Mouse (Mus musculus) ES-Bruce4 (cell line): ENCODE data around the gene Tex261. TPM values are rescaled to one million over a fixed set of nuclear protein-coding genes. Genes with fewer than 3 reads are reported as not detected.

Experiments used
- H3K27ac ChIP-seq: 2 replicates; pipeline ENCODE4 v1.5.1; 2012; ENCODE audit warnings: low read length, inconsistent platforms; ENCODE audit not compliant: insufficient read depth
- H3K27me3 ChIP-seq: 2 replicates; pipeline ENCODE4 v1.6.1; 2012; ENCODE audit warnings: mild to moderate bottlenecking, low read length, inconsistent platforms; ENCODE audit not compliant: control insufficient read depth, poor library complexity, insufficient read depth, severe bottlenecking
- H3K36me3 ChIP-seq: 2 replicates; pipeline ENCODE4 v1.6.1; 2012; ENCODE audit warnings: inconsistent platforms, mild to moderate bottlenecking, low read length, moderate library complexity; ENCODE audit not compliant: control insufficient read depth, poor library complexity, insufficient read depth, severe bottlenecking
- H3K4me1 ChIP-seq: one replicate; pipeline ENCODE4 v1.8.1; 2011; ENCODE audit warnings: low read length; ENCODE audit not compliant: control insufficient read depth, insufficient read depth
- H3K4me3 ChIP-seq: 2 replicates; pipeline ENCODE4 v1.5.1; 2011; ENCODE audit warnings: low read depth, mild to moderate bottlenecking, low read length
- H3K9ac ChIP-seq: 2 replicates; pipeline ENCODE4 v1.6.1; 2012; ENCODE audit warnings: low read depth, mild to moderate bottlenecking, inconsistent platforms; ENCODE audit not compliant: poor library complexity, severe bottlenecking
- H3K9me3 ChIP-seq: replicated peaks from 2 replicates; pipeline ENCODE4 v1.6.1; 2012; ENCODE audit warnings: mild to moderate bottlenecking, low read length, inconsistent platforms; ENCODE audit not compliant: control insufficient read depth, poor library complexity, insufficient read depth, severe bottlenecking
- CTCF ChIP-seq: IDR thresholded peaks from one replicate; pipeline ENCODE4 v1.8.1; 2011; ENCODE audit warnings: low read depth, low read length
- EP300 ChIP-seq: IDR thresholded peaks from 2 replicates; pipeline ENCODE4 v1.6.1; 2011; ENCODE audit warnings: low read depth, low read length; ENCODE audit not compliant: insufficient read depth
- POLR2A ChIP-seq: IDR thresholded peaks from one replicate; pipeline ENCODE4 v1.8.1; 2011; ENCODE audit warnings: low read length; ENCODE audit not compliant: insufficient read depth
- polyA plus RNA-seq: library from polyadenylated mRNA; stranded (reverse); fragments of >200 nt; gene quantifications from 2 replicates; pipeline ENCODE4 v1.2.4, GENCODE M21; 2011; ENCODE audit warnings: low read depth; ENCODE audit not compliant: missing spikeins, insufficient read depth, insufficient read length

Tex261 gene
- polyA plus RNA-seq, 1 experiment: 28.9 TPM

- TF ChIP-seq CTCF (no peak), POLR2A (no peak), EP300 (no peak)
- no peaks in the 10 kb centered on the region for H3K36me3 ChIP-seq
- no peak overlapping the region for H3K4me3 ChIP-seq
- no peaks in the 10 kb centered on the region for H3K27me3 ChIP-seq
- no peaks in the 10 kb centered on the region for H3K9me3 ChIP-seq
- H3K4me1 ChIP-seq: peaks cover 8% of the 10 kb centered on the region
- no peak overlapping the region for H3K9ac ChIP-seq
- no peak overlapping the region for H3K27ac ChIP-seq
Measured at GRCm38 (mm10) chr6:83749286-83749685, 26.3 kb downstream of the Tex261 start.

- Histone ChIP-seq H3K4me3 (no peak overlapping the region), H3K36me3 (no peaks in the 10 kb centered on the region), H3K9me3 (no peaks in the 10 kb centered on the region), H3K27me3 (no peaks in the 10 kb centered on the region), H3K27ac (no peak overlapping the region), H3K9ac (no peak overlapping the region), H3K4me1 (peaks cover 10% of the 10 kb centered on the region)
- no peak for TF ChIP-seq POLR2A
- no peak for TF ChIP-seq CTCF
- no peak for TF ChIP-seq EP300
Measured at GRCm38 (mm10) chr6:83745466-83745865, 30.1 kb downstream of the Tex261 start.

DNA sequence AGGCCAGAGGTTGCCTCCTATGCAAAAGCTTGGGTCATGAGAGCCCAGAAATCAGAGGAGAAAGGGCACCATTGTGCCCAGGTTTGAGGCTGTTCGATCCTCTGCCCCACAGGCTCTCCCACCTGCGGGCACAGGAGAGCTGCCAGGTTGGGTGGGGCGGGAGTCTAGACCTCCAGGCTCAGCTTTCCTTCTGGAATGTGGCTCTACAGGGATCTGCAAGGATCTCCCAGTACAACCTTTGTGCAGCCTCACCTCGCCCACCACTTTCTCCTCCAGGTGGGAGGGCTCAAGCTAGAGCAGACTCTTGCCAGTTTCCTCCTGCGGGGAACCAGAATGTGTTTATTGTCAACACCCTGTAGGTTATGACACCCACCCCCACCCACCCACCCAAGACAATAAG lies 31.1 kb downstream of the Tex261 start:
- H3K9ac ChIP-seq: no peak overlapping the region
- H3K36me3 ChIP-seq: no peaks in the 10 kb centered on the region
- TF ChIP-seq POLR2A: no peak
- no peak for TF ChIP-seq CTCF
- TF ChIP-seq EP300: 0 out of 2 replicates have a peak, but pooled peaks have one; percentile 28
- peaks cover 10% of the 10 kb centered on the region for H3K4me1 ChIP-seq
- no peaks in the 10 kb centered on the region for H3K27me3 ChIP-seq
- no peak overlapping the region for H3K4me3 ChIP-seq
- H3K9me3 ChIP-seq: no peaks in the 10 kb centered on the region
- H3K27ac ChIP-seq: no peak overlapping the region

DNA sequence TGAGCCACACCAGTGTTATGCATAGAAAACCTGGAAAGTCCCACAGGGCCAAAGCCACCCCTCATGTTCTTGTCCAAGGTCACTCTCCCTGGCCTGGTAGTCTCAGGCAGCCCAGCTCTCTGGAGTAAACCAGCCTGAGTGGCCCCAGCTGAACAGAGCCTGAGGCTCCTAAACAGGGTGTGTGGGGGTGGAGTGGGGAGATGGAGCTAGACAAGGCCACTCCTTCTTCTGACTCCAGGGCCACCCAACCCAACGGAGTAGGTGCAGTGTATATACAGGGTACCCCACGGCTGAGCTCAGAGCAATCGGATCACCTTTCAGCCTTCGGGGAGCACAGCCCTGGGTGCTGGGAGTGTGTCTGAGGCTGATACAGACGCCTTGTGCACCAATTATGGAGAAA lies 31.5 kb downstream of the Tex261 start:
- no peak overlapping the region for H3K27ac ChIP-seq
- no peaks in the 10 kb centered on the region for H3K36me3 ChIP-seq
- no peaks in the 10 kb centered on the region for H3K27me3 ChIP-seq
- H3K4me3 ChIP-seq: no peak overlapping the region
- TF ChIP-seq EP300: no peak; the same call in 1 of the 2 replicates
- TF ChIP-seq POLR2A: no peak
- no peak for TF ChIP-seq CTCF
- H3K9me3 ChIP-seq: no peaks in the 10 kb centered on the region
- no peak overlapping the region for H3K9ac ChIP-seq
- H3K4me1 ChIP-seq: peaks cover 10% of the 10 kb centered on the region

DNA sequence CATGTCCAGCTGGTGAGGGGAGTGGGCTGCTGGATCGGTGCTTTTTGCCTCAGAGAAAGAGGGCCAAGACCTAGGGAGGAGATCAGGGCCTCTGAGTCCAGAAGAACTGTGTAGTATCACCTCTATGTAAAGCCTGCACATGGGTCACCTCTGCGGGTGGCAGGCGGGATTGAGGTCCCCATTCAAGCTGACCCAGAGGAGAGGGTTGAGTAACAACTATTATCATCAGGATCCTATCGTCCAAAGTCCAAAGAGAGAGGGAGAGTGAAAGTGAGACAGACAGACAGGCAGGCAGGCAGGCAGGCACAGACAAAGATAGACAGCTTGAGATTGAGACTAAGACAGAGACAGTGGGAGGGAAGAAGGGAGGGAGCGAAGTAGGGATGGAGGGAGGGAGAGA lies 32.4 kb downstream of the Tex261 start:
- Histone ChIP-seq H3K27ac (no peak overlapping the region), H3K4me1 (peaks cover 10% of the 10 kb centered on the region), H3K27me3 (no peaks in the 10 kb centered on the region), H3K9ac (no peak overlapping the region), H3K4me3 (no peak overlapping the region), H3K9me3 (no peaks in the 10 kb centered on the region), H3K36me3 (no peaks in the 10 kb centered on the region)
- TF ChIP-seq EP300: no peak
- no peak for TF ChIP-seq POLR2A

- H3K9me3 ChIP-seq: no peaks in the 10 kb centered on the region
- TF ChIP-seq EP300 (no peak), POLR2A (no peak), CTCF (no peak)
- H3K9ac ChIP-seq: no peak within 1 kb of the TSS
- H3K4me1 ChIP-seq: peaks cover 14% of the 10 kb centered on the region
- H3K27ac ChIP-seq: no peak within 1 kb of the TSS
- H3K4me3 ChIP-seq: no peak within 1 kb of the TSS
- H3K27me3 ChIP-seq: no peaks in the 10 kb centered on the region
- H3K36me3 ChIP-seq: no peaks in the 10 kb centered on the region
Measured at GRCm38 (mm10) chr6:83742761-83743160, 32.9 kb downstream of the Tex261 start, which contains the start of gene Atp6v1b1. TSS of gene Atp6v1b1 (plus strand) at chr6:83742990.
